Mouse (Mus musculus) midbrain, postnatal 0 days (tissue): ENCODE measurements around the gene Snx32. TPM values are rescaled to one million over a fixed set of nuclear protein-coding genes. Genes with fewer than 3 reads are reported as not detected.
A peak's percentile ranks its signal among the peaks of the same experiment; 100 is the strongest.

Experiments
- ATAC-seq: fragments of 200-750 bp; cut with Nextera tagmentation; 2 replicates; pipeline ENCODE4 v1.8.0; 2017; ENCODE audit warnings: moderate number of reproducible peaks, mild to moderate bottlenecking, moderate TSS enrichment, moderate library complexity; ENCODE audit not compliant: low FRiP score
- DNase-seq: peaks from one replicate; pipeline ENCODE4 v3.0.0-alpha.2; 2015; ENCODE audit warnings: low spot score
- H3K27ac ChIP-seq: fragments of 300-500 bp; sonication (generic); 2 replicates; pipeline ENCODE4 v1.5.1; 2014; ENCODE audit warnings: low read depth, mild to moderate bottlenecking, low read length, mixed read lengths
- H3K27me3 ChIP-seq: fragments of 300-500 bp; sonication (generic); 2 replicates; pipeline ENCODE4 v1.6.1; 2014; ENCODE audit warnings: low read length, control low read depth, mixed read lengths; ENCODE audit not compliant: insufficient read depth
- H3K36me3 ChIP-seq: fragments of 300-500 bp; sonication (generic); 2 replicates; pipeline ENCODE4 v1.6.1; 2014; ENCODE audit warnings: low read length, control low read depth, mixed read lengths; ENCODE audit not compliant: insufficient read depth
- H3K4me1 ChIP-seq: fragments of 300-500 bp; sonication (generic); 2 replicates; pipeline ENCODE4 v1.6.1; 2014; ENCODE audit warnings: mild to moderate bottlenecking, control low read depth, antibody characterized with exemption, low read length, mixed read lengths; ENCODE audit not compliant: insufficient read depth
- H3K4me2 ChIP-seq: fragments of 300-500 bp; sonication (generic); 2 replicates; pipeline ENCODE4 v1.6.1; 2014; ENCODE audit warnings: low read depth, mild to moderate bottlenecking, low read length, mixed read lengths; ENCODE audit not compliant: poor library complexity, severe bottlenecking
- H3K4me3 ChIP-seq: fragments of 300-500 bp; sonication (generic); 2 replicates; pipeline ENCODE4 v1.5.1; 2014; ENCODE audit warnings: low read depth, mild to moderate bottlenecking, low read length, moderate library complexity
- H3K9ac ChIP-seq: fragments of 300-500 bp; sonication (generic); replicated peaks from 2 replicates; pipeline ENCODE4 v1.6.1; 2014; ENCODE audit warnings: mild to moderate bottlenecking, low read length, moderate library complexity, mixed read lengths; ENCODE audit not compliant: poor library complexity, severe bottlenecking
- H3K9me3 ChIP-seq: fragments of 300-500 bp; sonication (generic); 2 replicates; pipeline ENCODE4 v1.6.1; 2016; ENCODE audit warnings: low read length, control low read depth
- CTCF ChIP-seq: IDR thresholded peaks from 2 replicates; pipeline ENCODE4 v1.5.1; 2016; ENCODE audit warnings: antibody characterized with exemption, mild to moderate bottlenecking
- WGBS: fragments of 180-500 bp; shearing (Covaris S2); extraction: QIAGEN DNeasy Blood & Tissue Kit; methylation state at CpG from one replicate; pipeline ENCODE4 v1.1.7; 2014; 5-methylcytosine and 5-hydroxymethylcytosine counted together
- polyA plus RNA-seq: library from polyadenylated mRNA; unstranded; fragments of >200 nt; fragmentation: Nextera tagmentation; extraction: Ambion mirVana; gene quantifications from 2 replicates; pipeline ENCODE4 v1.2.1, GENCODE M21; 2015
- total RNA-seq: library from RNA; depleted of rRNA; stranded (reverse); fragments of >200 nt; gene quantifications from 2 replicates; pipeline ENCODE4 v1.2.3, GENCODE M21; 2014

The Snx32 gene
- total and polyA plus RNA-seq, 2 experiments from 2014 or later: 86.2 to 88.7 TPM

- 0 out of 2 replicates have a peak overlapping the region, but pooled peaks have one; percentile 29 for H3K9ac ChIP-seq
- no peak overlapping the region for H3K27ac ChIP-seq
- WGBS: 81% methylated on average over 12 of the region's 12 CpGs
- H3K36me3 ChIP-seq: 0 out of 2 replicates have a peak, but pooled peaks cover 4% of the 10 kb centered on the region
- no peaks in the 10 kb centered on the region for H3K9me3 ChIP-seq
- H3K27me3 ChIP-seq: peaks cover 3% of the 10 kb centered on the region
- TF ChIP-seq CTCF: no peak
- peaks cover 13% of the 10 kb centered on the region for H3K4me1 ChIP-seq
- ATAC-seq: no peak
- peak overlapping the region; percentile 92 for H3K4me2 ChIP-seq
- H3K4me3 ChIP-seq: peak overlapping the region; percentile 80
- no peak for DNase-seq
Observed at GRCm38 (mm10) chr19:5455037-5455436, 55.3 kb downstream of the Snx32 start.

- no peak overlapping the region for H3K9ac ChIP-seq
- peaks cover 36% of the 10 kb centered on the region for H3K27me3 ChIP-seq
- DNase-seq: no peak
- no peak for TF ChIP-seq CTCF
- no peaks in the 10 kb centered on the region for H3K9me3 ChIP-seq
- 0 out of 2 replicates have a peak, but pooled peaks cover 4% of the 10 kb centered on the region for H3K36me3 ChIP-seq
- WGBS: 80% methylated on average over 6 of the region's 6 CpGs
- H3K4me2 ChIP-seq: no peak overlapping the region
- H3K4me1 ChIP-seq: peaks cover 17% of the 10 kb centered on the region
- H3K27ac ChIP-seq: no peak overlapping the region
- no peak for ATAC-seq
- no peak overlapping the region for H3K4me3 ChIP-seq
Observed at GRCm38 (mm10) chr19:5451766-5452165, 58.6 kb downstream of the Snx32 start.

- H3K4me2 ChIP-seq: no peak overlapping the region
- WGBS: 84% methylated on average over 3 of the region's 3 CpGs
- no peaks in the 10 kb centered on the region for H3K9me3 ChIP-seq
- DNase-seq (no peak), ATAC-seq (no peak)
- H3K4me1 ChIP-seq: 0 out of 2 replicates have a peak, but pooled peaks cover 4% of the 10 kb centered on the region
- no peak overlapping the region for H3K27ac ChIP-seq
- 0 out of 2 replicates have a peak, but pooled peaks cover 4% of the 10 kb centered on the region for H3K36me3 ChIP-seq
- no peak overlapping the region for H3K4me3 ChIP-seq
- no peak for TF ChIP-seq CTCF
- H3K9ac ChIP-seq: no peak overlapping the region
- peaks cover 44% of the 10 kb centered on the region for H3K27me3 ChIP-seq
Observed at GRCm38 (mm10) chr19:5449673-5450072, 60.7 kb downstream of the Snx32 start.

GRCm38 (mm10) chr19:5448354-5449150 is 61.8 kb downstream of the Snx32 start:
- no peak overlapping the region for H3K9ac ChIP-seq
- ATAC-seq: no peak
- H3K4me2 ChIP-seq: peak overlapping the region; percentile 97
- DNase-seq: no peak
- H3K4me3 ChIP-seq: peak overlapping the region; percentile 47
- H3K4me1 ChIP-seq: 0 out of 2 replicates have a peak, but pooled peaks cover 4% of the 10 kb centered on the region
- H3K36me3 ChIP-seq: no peaks in the 10 kb centered on the region
- H3K27me3 ChIP-seq: peaks cover 44% of the 10 kb centered on the region
- 10% methylated on average over 36 of the region's 36 CpGs for WGBS
- no peak for TF ChIP-seq CTCF
- no peaks in the 10 kb centered on the region for H3K9me3 ChIP-seq
- H3K27ac ChIP-seq: no peak overlapping the region

GRCm38 (mm10) chr19:5447515-5448353 is 62.6 kb downstream of the Snx32 start, which contains the start of gene Fosl1:
TSS of gene Fosl1 (plus strand) at chr19:5447547.
- peak; percentile 47; the same call in 1 of the 2 replicates for ATAC-seq
- WGBS: under 1% methylated on average over 70 of the region's 70 CpGs
- H3K36me3 ChIP-seq: no peaks in the 10 kb centered on the region
- DNase-seq: peak; percentile 42
- TF ChIP-seq CTCF: no peak
- H3K4me1 ChIP-seq: 0 out of 2 replicates have a peak, but pooled peaks cover 4% of the 10 kb centered on the region
- peaks cover 44% of the 10 kb centered on the region for H3K27me3 ChIP-seq
- no peaks in the 10 kb centered on the region for H3K9me3 ChIP-seq
- peak within 1 kb of the TSS; percentile 42; the same call in 1 of the 2 replicates for H3K9ac ChIP-seq
- H3K4me3 ChIP-seq: peak within 1 kb of the TSS; percentile 47
- peak within 1 kb of the TSS; percentile 97 for H3K4me2 ChIP-seq
- no peak within 1 kb of the TSS for H3K27ac ChIP-seq
